Mouse (Mus musculus): ENCODE measurements at regions not wholly inside any gene's neighbourhood (a gene's known extent, or its start where the extent isn't known, plus 50 kb on each side); places are given as distances from the start of the nearest gene placed in this dataset.

DNA sequence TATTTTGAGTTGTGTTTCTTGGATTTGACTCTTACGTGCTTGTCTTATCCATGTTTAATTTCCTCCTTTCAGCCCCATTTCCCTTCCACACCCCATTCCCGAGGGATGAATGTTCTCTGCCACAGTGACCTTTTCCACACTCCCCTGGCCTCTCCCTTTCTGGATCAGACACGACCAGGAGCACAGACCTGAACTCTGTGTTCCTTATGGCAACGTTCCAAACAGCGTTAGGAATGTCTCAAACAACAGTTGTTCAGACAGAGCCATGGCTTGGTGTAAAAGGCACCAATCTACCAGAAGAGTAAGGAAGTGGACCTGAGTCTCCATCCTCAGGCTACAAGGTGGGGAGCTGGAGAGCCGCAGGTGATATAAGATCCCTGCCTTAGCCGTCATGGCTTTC lies 52.6 kb upstream of the Dapl1 start:
- Histone ChIP-seq H3K4me2 (no peak overlapping the region), H3K4me1 (no peaks in the 10 kb centered on the region), H3K4me3 (no peak overlapping the region), H3K27me3 (no peaks in the 10 kb centered on the region), H3K9ac (no peak overlapping the region), H3K27ac (no peak overlapping the region), H3K36me3 (ENCODE audit: poor library complexity, severe bottlenecking) (no peaks in the 10 kb centered on the region), H3K9me3 (replicated peaks) (no peaks in the 10 kb centered on the region)
- no peak for ATAC-seq
- WGBS: 86% methylated on average over 7 of the region's 7 CpGs

Measured in forebrain, embryonic 13.5 days (tissue).